Mouse (Mus musculus) c-Kit-positive CD71-positive TER-119-positive erythroid progenitor cells, embryonic 14.5 days (primary cell): ENCODE data around the gene Rbak.
"Not testable (repeated sequence)": the region's sequence is repeated elsewhere in the genome, so short reads cannot be mapped to it uniquely, and the experiment has no call there.

Experiments
- DNase-seq: peaks from one replicate; pipeline ENCODE4 v3.0.0-alpha.2; 2013; ENCODE audit warnings: low spot score

Rbak gene

DNA sequence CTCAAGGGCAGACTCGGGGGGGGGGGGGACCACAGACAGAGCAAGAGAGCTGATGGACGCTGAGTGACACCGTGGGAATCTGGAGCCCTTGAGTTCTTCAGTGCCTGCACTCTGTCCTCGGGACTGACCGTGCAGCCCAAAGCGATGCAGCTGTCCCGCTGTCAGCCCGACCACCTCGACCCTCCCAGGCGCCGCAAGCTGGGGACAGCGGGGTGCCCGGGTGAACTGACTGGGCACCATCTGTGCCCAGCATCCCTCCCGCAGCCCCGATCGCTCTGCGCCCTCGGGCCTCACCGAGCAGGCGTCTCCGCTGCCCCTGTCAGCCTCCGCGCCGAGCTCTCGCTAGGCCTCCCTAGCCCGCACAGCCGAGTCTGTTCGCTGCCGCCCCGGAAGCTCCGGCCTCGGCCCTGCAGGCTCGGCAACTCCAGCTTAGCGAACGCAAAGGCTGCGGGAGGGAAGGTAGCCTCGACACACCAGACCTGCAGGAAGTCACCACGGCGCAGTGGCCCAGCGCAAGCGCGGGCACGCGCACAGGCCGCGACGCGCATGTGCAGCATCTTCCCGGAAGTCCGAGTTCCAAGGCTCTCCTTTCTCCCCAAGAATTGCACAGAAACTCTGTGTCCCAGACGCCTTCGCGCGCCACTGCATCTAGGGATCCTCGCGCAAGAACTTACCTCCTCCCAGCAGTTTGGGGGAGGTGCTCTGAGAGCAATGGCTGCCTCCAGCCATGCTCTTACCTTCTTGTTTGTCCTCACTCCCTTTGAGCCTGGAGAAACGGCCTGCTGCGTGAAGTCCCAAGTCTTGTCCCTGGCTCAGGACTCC lies at the start of gene Rbak, which contains the start of gene Spdye4b:
Rbak (minus strand) TSS at position 521 of the 822 bp plus-strand sequence.
Spdye4b (plus strand) TSS at position 763 of the 822 bp plus-strand sequence.
- peak; percentile 67 for DNase-seq

DNA sequence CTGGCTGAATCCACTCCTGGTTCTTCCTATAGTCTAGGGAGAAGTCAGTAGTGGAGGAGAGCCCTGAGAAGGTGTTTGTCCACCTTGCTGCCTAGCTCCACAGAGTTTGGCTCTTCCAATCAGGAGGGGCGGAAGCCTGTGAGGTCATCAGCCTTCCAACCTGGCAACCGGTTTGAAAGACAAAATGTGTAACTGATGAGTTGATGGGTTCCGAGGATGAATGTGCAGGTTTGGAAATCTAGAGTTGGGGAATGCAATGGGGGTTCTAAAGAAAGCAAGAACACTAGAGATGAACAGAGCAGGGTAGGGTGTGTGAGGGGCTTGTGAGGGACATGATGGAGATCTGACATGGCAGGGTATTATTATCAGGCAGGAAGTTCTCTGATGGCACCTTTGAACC lies 46.2 kb upstream of the Rbak start, which contains the start of gene Spdye4a:
Spdye4a (minus strand) TSS at position 101 of the 400 bp plus-strand sequence.
- DNase-seq = no peak

DNA sequence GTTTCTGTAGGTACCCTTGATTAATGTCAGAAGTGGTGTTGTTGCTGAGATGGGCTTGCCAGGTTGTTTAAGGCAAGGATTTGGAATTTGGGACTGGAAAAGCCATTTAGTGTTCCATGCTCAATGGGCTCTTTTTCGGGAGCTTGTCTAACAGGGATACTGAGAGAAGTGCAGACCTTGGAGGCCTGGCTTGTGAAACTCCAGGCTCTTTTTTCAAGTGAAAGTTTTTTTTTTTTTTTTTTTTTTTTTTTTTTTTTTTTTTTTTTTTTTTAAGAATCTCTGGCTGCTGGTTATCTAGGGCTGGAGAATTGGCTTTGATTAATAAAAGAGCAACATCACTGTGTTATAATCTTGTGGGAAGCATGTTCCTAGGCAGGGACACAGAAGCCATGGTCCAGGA lies 41.7 kb upstream of the Rbak start:
- no peak for DNase-seq

DNA sequence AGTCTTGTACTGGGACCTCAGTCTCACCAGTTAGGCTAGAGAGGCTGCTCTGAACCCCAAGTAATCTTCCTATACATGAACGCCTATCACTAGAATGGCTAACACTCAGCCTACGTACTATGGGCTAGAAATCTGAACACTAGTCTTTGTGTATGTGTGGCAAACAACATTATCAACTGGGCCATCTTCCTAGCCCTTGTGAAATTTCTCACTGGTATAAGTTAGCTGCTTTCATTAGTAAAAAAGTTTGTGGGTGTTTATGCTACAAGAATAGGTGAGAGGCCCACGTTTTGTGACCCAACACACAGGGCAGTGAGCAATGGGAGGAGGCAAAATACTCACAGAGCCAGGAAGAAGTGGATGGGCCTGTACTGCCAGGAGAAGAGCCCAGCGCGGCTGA lies 40.4 kb upstream of the Rbak start:
- DNase-seq = no peak

DNA sequence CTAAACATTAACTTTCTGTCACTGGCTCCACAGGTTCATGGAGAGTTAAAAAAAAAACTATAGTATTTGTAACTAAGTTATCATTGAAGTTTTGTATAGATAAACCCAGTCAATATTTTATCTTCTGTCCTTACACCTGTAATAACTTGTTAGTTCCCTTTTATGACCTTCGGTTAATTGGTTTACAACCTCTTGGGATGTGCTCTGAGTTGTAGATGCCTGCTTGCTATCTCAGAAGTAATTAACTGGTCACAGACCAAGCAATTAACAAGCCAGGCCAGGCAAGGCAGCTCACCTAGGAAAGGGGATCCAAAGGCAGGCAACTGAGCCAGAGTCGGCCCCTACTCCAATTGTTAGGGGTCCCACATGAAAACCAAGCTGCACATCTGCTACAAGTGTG lies 33.3 kb upstream of the Rbak start:
- DNase-seq = no peak

DNA sequence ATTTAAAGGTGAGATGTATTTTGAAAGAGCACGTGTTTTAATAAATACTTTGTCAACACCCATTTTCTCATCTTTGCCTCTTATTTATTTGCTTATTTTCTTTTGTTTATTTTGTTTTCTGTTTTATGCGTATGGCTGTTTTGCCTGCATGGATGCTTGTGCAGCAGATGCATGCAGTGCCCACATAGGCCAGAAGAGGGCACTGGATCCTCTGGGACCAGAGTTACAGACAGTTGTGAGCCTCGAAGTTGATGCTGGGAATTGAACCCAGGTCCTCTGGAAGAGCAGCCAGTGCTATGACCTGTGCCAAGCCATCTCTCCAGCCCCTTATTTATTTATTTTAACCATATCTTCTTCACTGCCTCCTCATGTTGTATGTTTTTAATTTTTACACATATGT lies 24.4 kb upstream of the Rbak start:
- DNase-seq = no peak

DNA sequence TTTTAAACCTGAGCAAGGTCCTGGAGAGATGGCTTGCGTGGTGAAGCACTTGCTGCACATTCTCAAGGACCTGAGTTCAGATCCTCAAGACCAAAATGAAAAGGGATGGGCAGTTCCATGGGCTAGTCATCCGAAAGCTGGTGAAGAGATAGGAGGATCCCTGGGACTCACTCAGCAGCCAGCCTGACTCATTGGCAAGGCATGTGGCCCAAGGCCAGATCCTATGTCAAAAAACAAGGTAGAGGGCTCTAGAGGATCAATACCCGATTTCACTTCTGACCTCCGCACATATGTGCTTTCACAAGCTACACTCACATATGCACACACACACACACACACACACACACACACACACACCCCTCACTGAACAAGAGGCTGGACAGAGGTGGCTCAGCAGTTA lies 15.9 kb upstream of the Rbak start:
- DNase-seq = no peak

DNA sequence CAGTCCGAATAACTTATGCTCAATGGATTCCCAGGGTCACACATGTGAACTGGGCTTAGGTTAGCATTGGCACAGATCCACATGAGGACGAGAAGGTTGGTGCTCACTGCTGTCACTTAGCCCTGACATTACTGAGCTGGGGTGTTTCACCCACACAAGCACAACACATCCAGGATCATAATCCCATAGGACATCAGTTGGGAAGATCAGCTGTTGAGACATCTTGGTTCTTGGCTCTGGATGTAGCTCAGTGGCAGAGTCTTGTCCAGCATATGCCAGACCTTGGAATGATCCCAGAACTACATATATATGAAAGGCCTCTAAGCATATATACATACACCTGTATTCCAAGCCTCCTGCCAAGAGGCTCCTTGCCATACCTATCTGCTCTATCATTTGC lies 14.6 kb upstream of the Rbak start:
- no peak for DNase-seq

DNA sequence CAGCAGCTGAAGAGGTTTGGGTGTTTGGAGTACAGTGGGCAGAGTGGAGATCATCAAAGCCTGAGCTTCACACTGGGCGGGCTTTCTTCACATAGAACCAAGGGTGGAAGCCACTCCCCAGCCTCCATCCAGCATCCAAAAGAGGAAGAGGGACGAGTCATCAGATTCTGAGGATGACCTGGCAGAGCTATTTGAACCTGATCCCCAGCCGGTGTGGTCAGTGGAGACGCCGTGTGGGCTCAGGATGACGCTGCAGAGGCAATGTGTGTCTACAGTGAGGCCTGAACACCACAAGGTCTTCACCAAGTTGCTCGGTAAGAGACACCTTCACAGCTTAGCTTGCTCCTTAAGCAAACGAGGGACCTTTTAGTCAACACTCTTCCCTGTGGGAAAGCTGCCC lies 14.2 kb upstream of the Rbak start:
- DNase-seq = not testable (repeated sequence)

DNA sequence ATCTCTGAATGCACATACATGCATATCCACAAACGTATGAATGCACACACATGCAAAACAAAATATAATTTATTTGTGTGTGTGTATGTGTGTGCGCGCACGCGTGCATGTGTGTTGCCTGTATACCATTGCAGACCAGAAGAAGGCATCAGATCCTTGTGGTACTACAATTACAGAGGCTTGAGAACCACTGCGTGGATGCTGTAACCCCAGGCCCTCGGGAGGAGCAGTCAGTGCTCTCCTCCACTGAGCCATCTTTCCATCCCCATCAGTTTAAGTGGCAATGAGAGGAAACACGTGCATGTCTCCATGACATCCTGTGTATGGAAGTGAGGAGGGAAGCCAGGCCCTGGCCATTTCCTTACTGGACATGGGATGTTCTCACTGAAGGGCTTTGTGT lies 12.2 kb upstream of the Rbak start:
- DNase-seq = no peak

DNA sequence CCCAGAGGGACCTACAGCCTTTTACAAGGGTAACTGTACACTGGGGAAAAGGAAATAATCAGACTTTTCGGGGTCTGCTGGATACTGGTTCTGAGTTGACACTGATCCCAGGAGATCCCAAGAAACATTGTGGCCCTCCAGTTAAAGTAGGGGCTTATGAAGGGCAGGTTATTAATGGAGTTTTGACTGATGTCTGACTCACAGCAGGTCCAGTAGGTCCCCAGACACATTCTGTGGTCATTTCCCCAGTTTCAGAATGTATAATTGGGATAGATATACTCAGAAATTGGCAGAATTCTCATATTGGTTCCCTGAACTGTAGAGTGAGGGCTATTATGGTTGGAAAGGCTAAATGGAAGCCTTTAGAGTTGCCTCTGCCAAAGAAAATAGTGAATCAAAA lies 7.4 kb upstream of the Rbak start:
- not testable (repeated sequence) for DNase-seq

DNA sequence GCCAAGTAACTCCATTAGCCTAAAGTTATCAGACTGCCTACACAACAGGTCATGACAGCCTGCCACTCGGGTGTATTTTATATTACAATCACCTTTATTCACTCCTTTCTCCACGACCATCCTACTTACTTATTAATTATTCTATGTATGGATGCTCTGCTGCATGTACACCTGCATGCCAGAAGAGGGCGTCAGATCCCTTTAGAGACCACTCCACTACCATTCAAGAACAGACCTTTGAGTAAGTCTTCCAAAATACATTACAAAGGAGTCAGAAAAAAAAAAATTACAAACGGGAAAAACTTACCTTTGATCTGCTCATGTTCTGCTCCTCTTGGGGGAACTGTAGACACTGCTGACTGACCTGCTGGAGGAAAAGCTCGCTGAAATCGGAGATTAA lies 1.4 kb downstream of the Rbak start:
- DNase-seq = peak; percentile 29

DNA sequence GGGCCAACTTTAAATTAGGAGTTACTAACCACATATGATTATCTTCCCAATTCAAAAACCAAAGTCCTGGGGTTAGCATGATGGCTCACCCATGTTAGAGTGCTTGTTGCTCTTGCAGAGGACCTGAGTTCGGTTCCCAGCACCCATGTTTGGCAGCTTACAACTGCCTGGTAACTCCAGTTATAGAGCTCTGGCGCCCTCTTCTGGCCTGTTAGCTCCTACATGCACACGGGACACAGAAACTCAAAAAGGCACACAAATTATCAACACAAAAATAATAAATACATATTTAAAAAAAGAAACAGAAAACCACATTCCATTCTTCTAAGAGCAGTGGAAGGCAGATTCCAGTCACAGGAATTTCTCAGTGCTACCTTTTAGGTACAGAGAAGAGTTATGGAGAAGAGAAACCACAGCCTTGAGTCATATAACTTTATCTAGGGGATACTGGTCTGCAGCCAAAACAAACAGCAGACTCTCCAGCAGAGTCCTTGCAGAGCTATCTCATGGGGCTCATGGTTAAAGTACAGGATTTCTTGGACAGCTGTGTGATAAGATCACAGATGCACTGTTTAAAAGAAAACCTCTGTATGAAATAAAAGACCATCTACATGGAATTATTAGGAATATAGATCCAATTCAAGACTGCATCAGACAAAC lies 2.9 kb downstream of the Rbak start:
- DNase-seq = no peak

DNA sequence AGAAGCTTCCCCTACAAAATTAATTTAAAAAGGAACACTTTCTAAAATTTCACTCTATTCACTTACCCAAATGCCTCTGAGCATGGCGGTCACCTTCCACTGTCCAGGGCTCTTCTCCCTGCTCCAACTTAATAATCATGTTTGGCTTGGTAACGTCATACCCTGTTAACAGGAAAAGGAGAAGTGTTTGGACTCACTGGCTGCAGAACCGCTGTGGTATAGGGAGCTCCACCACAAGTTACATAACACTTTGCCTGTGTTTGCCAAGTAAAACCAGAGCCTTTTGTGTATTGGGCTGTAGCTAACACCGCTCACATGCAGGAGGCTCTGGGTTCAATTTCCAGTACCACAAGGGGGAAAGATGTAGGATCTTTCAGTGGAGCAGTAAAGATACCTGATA lies 4.6 kb downstream of the Rbak start:
- no peak for DNase-seq

DNA sequence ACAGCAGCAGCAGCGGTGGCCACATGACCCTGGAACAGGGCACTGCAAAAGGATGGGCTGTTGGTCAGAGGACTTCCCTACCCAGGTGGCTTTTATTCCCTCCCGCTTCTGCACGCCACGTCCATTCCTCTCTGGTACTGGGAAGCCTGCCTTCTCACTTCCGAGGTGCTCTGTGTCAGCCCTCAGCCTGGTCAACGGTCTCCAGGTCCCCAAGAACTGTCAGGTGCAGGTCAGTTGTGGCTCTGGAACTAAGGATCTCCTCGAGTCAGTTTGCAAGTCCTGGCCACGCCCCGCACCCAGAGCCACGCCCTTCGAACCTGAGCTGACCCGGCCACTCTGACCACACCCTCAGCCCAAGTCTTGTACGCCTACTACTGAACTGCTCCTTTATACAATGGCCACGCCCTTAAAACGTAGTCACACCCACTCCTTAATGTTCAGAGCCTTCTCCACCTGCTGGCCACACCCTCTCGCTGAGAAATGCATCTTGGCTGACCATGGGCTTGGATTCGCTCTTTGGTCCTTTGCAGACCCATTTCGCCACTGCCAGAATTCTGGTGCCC lies 15.0 kb downstream of the Rbak start:
- DNase-seq = peak; percentile 46

DNA sequence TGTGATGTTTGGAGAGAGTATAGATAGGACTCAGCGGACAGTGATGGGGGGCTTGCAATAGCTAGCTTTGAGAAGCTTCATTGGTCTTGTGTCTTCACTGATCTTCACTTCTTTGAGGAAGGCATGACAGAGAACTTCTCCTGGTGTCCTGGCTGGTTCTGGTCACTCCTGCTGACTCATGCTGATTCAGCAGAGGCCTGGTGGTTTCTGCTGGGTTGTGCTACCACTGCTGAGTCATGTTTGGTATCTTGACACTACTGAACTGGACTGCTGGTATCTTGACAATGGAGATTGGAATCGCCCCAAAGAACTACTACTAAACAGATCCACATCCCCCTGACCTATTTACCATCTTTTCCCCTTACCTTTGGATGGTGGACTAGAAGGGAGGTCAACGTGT lies 25.0 kb downstream of the Rbak start:
- no peak for DNase-seq

DNA sequence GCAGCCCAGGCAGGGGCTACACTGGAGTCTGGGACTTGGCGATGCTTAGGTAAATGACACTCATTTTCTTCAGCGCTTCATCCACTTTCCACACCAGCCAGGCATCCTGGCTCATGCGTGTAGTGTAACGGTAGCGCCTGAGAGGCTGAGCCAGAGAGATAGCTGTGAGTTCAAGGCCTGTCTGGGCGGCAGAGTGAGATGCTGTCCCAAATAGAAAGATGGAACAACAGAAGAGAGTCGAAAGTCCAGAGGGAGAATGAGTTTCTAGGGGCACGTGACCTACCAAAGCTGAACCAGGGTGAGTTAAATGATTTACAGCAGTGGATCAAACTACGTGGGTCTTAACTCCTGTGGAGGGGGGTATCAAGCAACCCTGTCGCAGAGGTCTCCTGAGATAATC lies 26.8 kb downstream of the Rbak start:
- DNase-seq = no peak

DNA sequence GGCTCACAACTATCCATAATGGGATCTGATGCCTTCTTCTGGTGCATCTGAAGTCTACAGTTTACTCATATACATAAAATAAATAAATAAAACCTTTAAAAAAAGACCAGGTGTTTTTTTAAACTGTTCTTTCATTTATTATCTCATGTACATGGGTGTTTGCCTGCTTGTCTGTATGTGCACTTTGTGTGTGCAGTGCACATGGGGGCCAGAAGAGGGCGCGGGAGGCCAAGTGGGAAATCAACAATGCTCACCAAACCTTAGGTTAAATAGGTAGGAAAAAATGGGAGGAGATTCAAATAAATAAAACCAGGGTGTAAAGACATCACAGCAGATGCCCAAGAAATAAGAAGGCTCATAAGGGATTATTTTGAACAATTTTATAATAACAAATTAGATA lies 30.5 kb downstream of the Rbak start:
- DNase-seq = no peak

DNA sequence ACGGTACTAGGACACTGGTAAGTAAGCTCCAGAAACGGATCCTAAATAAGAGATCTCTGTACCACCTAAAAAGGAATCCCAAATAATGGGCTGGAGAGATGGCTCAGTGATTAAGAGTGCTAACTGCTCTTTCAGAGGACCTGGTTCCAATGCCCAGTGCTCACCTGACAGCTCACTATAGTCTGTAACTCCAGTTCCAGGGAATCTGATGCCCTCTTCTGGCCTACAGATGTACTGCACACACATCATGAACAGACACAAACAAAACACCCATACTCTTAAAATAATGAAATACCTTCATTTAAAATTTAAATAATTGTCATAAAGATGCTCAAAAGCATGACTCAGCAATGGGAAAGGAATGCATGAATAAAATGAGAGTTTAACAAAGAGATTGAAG lies 31.0 kb downstream of the Rbak start:
- no peak for DNase-seq

DNA sequence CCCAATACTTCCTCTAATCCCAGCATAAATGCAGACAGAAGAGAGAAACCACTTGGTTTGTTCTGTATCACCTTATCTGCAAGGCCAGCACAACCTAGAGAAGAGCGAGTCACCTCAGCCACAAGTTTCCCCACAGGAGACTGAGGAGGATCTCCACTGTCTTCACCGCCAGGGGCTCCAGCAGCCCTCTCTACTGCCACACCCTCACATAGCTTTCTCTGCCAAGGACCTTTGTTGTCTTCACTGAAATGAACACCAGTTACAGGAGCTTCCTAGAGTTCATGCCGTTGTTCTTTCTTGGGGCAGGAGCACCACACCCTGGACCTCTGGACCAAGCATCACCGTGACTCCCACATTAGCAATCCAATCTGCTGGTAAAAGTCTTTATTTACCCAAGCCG lies 31.9 kb downstream of the Rbak start:
- no peak for DNase-seq

DNA sequence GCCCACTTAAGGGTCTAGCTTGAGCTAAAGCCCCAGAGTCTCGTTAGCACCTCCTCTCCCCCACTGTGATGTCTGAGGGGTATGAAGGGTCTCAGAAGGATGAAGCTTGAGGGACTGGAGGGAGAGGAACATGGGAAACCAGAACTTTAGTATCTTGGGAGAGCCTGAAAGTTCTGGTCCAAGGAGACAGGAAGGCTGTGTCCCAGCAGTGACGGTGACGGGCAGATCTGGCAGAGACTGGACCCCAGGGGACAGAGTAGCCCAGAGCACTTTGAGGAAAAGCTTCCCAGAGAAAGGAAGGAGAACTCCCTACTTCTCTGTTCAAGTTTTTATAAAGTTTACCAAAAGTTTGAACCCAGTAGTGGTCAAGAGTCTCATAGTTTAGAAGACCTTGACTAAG lies 33.1 kb downstream of the Rbak start, which contains the start of gene Olfr718-ps1:
Olfr718-ps1 (minus strand) TSS at position 101 of the 400 bp plus-strand sequence.
- DNase-seq = no peak

DNA sequence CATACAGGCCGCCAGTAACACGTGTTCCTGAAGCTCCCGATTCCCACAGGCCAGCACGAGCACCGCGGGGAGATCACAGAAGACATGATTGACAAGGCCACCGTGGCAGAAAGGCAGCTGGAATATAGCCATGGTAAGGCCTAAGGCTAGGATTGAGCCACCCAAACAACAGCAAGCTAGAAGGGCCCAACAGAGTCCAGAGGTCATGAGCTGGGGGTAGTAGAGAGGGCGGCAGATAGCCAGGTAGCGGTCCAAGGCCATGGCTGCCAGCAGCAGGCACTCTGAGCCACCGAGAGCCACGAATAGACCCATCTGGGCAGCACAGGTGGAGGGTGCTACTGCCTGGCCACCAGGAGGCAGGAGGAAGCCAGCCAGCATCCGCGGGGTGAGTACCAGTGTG lies 43.0 kb downstream of the Rbak start:
- DNase-seq = no peak

DNA sequence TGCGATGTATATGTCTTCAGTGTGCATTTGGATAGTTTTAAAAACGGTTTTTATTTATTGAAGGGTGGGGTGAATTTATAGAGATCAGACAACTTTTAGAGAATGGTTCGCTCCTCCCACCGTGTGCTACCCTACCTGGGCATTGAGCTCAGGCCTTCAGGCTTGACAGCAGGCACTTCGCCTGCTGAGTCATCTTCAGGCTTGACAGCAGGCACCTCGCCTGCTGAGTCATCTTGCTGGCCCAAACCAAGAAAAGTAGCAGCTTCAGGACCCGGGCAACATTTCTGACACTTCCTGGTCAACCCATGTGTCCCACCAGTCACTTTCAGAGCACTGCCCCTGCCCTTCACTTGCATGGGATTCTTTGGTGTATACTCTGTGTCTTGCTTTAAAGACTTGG lies 45.5 kb downstream of the Rbak start:
- no peak for DNase-seq
